Mouse (Mus musculus) 416B (cell line): ENCODE measurements around the gene Cisd1.
"Not testable (repeated sequence)": the region's sequence is repeated elsewhere in the genome, so short reads cannot be mapped to it uniquely, and the experiment has no call there.

ENCODE experiments used
- DNase-seq: peaks from one replicate; pipeline ENCODE4 v3.0.0; 2011; ENCODE audit warnings: low read depth

The Cisd1 gene

DNA sequence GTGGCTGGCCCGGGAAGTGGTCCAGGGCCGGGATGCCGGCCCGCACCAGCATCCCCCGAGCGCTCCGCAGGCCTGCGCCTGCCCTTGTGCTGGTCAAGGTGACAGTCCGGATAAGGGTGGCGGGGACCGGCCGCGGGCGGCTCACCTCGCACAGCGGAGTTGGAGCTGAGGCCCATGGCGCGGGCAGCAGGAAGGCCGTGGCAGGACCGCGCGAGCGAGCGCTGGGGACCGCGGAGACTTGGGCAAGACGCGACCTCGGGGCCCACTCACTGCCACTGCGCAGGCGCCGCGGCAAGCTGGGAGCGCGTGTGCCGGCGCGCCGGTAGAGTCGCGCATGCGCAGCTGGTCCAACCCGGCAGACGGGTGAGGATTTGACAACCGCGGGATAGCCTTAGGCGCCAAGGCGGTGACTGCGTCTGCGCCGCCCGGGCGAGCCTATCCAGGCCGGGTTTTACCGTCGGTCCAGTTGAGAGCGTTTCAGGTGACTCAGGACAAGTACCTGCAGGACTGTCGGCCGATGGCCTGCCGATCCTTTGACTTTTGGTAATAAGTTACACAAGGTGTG, at the start of gene Cisd1:
Cisd1 (minus strand) TSS at position 376 of the 565 bp plus-strand sequence.
- peak; percentile 92 for DNase-seq

DNA sequence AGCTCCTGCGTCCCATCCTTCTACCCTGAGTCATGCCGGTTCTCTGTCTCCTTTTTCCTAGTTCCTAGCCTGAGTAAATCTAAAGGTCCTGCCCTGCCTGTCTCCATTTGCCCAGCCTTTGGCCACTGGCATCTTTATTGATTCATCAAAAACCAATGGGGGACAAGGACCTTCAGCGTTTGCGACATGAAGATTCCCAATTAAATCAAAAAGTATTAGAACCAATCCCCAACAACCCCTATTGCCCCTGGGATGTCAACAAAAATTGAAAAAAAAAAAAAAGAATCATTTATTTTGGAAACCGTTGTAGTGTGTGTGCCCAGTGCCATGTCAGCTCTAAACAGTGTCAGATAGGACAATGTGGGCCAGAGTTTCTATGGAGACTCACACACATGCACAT, 44.6 kb upstream of the Cisd1 start:
- DNase-seq, result no peak

DNA sequence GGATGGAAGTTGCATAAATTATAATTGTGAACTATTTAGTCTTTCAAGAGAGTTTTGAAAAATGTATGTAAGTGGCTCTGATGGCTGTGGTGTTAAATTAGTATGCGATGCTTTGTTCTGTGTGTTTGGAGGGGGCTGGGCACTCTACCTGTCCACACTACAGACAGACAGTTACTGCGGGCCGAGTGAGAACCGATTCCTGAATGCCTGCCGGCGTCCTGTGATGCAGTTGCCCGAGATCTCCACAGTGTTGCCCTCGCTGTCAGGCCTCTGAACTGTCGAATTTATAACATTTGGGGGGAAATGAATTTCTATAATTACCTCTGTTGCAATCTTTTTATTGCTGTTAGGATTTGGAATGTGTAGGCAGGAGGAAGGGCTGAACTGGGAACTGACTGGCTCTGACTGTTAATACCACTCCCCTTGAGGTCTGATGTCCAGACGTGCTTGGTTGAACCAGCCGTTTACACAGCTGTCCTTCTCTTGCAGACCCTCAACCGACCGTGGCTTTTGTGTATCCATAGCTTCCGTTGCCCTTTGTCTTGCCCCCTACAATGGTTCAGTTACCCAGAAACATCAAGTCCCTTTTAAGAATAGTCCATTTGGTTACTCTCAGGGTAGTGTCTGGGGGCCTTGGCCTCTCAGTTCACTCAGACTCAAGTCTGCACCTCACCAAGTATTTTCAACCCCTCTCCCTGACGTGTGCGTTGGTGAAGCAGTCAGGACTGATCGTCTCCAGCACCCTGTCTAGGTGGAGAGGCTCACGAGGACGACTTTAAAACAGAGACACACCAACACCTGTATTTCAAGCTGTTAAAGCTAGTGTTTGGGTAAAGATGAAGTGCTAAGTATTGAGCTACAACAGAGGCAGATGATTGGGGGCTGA, 39.6 kb upstream of the Cisd1 start:
- no peak for DNase-seq

DNA sequence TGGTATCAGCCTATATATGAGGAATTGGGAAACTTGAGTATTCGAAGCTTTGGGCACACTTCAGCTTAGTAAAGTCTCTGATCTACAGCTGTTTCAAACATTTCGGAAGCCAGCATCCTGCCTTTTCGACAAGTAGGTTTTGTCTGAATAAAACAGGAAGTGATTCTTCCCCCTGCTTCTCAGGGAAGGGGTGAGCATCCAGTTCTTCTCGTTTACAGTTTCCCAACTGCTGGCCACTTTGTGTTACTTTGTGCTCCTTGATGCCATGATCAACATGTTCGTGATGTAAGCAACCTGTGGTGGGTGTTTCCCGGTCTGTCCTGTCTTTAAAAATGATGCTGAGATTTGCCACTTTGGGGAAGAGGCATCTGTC, 38.8 kb upstream of the Cisd1 start:
- DNase-seq, result not testable (repeated sequence)

DNA sequence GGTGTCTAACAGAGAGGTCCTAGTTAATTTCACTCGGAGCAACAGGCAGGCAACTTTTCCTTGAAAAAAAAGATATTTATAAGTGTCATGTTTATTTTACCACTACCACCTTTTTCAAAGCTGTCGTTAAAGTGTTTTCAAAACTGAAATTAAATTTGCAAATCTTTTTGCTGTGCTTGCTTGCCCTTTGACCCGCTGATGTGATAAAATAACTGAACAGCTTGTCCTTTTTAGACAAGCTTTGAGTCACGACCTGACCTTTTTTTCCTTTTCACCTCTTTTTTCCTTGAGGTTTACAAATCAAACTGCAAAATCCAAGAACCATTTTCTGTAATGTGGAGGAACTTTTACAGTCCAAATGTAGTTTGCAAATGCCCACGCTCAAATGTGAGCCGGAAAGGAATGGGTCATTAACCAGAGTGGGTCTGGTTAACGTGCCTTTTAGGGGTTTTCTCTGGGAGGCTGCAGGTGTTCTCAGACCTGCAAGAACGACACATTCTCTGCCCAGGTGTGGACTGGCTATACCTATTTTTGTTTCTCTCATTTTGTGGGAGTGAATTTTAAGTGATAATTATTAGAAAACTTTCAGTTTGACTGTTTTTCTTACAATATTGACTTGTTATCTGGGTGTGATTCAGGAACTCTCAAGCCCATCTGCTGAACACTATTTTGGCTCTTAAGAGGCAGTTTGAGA, 38.3 kb upstream of the Cisd1 start:
- DNase-seq, result no peak

DNA sequence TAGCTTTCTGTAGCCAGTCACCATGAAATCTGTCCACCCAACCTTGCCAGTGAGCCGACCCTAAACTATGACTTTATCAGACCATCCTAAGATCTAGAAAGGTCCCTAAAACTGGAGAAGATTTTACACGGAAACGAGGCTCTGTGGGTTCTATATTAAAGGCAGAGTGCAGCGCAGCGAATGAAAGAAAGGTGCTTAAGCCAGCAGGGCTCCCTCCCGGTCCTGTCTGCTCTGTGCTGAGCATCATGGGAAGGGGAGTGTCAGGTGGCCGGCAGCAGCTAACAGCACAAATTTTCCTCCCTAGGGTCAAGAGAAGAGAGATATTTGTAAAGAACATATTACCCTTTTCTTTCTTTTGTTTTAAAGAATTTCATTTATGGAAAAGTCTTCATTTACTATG, 37.4 kb upstream of the Cisd1 start:
- DNase-seq, result no peak

DNA sequence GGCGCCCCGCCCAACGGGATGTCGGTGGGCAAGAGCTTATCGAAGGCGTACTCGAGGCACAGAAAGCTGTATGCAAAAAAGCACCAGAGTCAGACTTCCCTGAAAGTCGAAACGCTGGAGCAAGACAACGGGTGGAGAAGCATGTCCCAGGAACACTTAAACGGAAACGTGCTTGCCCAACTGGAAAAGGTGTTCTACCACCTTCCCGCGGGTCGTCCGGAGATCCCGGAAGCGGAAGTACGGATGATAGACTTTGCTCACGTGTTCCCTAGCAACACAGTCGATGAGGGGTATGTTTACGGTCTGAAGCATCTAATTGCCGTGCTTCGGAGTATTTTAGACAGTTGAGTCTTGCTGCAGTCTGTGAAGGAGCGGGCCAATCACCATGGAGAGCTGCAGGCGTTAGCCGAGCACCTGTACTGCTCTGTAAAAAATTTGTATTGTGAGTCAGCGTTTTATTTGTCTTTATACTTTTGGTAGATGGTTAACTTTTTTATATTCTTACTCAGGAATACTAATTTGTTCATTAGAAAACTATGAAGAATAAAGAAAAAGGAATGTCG, 36.8 kb upstream of the Cisd1 start:
- no peak for DNase-seq

DNA sequence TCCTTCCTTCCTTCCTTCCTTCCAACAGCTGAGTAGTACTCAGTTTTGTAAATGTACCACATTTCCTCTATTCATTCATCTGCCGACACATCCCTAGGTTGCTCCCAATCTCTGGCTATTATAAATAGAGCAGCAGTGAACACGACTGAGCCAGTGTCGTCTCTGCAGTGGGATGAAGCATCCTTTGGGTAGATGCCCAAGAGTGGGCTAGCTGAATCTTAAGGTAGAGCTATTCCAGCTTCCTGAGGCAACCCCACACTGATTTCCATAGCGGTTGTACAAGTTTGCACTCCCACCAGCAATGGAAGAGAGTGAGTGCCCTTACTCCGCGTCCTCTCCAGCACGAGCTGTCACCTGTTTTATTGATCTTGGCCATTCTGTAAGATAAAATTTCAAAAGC, 35.7 kb upstream of the Cisd1 start:
- DNase-seq, result no peak

DNA sequence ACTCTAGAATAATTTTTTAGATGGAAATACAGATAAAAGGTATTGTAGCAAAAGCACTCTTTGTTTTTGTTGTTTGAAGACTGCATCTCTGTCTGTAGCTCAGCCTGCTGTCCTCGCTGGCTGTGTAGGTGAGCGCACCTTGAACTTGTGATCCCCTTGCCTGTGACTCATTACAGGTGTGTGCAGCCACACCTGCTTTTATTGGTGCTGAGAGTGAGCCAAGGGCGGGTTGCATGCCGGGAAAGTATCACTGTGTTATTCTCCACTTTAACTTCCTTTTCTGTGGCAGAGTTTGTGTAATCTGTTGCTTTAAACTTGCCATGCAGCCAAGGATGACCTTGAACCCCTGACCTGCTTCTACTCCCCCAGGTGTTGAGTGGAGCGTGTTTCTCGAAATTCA, 31.3 kb upstream of the Cisd1 start:
- DNase-seq, result no peak

DNA sequence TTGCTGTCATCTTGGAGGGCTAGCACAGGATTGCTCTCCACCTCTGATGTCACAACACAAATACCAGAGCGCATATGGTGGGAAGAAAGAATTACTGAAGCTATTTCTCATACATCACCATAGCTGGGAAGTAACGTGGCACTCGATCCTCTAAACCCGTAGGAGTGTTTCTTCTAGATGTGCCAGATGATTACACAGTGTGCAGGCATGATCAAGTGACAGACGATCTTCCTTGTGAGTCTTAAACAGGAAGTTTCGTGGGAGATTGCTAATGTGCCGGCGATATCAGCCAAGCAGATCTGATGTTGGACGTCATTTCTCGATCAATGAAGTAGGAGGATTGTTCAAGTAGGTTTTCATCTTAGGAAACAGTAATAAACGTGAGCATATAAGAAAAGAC, 29.0 kb upstream of the Cisd1 start:
- peak; percentile 35 for DNase-seq

DNA sequence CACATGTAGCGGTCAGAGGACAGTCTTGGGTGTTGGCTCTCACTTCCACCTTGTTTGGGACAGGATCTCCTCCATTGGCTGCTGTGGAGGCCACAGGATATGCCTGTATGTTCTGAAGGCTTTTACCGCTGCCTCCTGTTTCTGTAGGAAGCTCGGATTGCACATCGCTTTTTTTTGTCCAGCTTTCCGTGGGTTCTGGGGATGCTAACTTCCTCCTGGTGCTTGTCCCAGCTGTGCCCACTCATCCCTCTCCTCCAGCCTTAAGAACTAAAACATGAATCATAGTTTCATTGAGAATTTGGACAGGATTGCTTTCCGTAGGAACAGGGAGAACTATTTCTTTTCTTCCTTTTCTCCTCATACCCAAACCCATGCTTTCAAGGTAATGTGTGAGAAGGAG, 27.1 kb upstream of the Cisd1 start:
- DNase-seq, result no peak

DNA sequence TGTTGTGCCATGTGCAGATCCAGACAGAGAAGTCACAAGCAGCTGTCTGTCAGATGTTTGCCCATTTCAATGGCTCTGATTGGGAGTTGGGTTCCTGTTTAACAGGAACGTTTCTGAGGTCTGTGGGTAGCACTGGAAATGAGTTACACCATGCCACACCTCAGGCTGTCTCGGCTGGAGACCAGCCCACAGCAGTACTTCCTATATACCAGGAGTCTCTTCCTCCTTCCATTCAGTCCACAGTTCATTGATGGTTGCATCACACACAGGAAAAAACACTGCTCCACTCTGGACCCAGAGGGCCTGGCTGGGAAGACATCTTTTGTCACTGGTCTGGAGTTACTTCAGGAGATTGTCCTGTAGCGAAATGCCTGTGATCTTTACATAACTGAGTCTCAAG, 24.7 kb upstream of the Cisd1 start:
- peak; percentile 81 for DNase-seq

DNA sequence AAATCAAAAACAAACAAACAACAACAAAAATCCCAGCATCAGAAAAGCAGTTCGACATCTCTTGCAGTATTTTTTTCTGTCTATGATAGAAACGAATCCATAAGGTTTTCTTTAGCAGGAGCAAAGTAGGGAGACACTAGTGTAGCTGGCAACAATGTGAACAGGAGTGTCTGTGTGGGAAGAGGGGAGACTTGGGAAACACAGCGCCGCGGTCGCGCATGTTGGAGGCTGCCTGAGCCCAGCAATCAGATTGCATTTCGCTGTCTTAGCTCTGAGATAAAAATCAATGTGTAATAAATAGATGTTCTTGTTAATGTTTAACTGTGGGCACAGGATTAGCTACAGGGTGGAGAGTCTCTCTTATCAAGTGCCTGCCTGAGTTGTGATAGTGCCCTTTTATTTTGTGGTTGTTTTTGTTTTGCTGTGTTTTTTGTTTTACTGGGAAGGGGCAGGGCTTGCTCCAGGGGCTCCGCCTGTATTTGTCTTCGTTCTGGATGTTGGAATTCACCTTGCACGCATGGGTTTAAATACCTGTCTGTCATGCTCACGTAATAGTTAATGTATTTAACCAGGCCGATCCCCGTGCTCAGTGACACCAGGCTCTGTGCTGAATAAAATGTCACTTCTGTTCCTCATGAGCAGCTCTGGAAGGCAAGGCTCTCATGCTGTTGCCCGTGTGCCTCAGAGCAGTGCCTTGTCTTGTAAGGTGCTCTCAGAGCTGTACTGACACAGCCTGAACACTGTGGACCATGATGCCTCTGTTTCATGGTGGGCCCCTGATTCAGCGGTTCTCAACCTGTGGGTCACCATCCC, 23.6 kb upstream of the Cisd1 start:
- DNase-seq, result no peak

DNA sequence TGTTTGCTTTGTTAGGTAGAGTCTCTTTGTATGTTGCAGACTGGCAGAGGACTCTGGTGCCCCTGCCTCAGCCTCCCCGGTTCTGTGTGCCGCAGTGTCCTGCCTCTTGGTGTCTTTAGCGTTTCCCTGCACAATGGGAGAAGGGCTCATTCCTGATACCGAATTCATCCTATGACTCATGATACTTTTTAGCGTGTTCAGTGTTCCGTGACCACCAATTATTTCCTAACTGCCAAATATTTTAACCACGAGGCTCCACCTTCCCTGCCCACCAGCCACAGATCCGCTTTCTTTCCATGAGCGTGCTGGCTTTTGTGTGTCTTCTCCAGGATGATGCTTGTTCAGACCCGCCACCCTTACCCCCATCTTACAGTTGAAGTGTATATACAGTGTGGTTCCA, 19.1 kb upstream of the Cisd1 start:
- DNase-seq, result peak; percentile 69

DNA sequence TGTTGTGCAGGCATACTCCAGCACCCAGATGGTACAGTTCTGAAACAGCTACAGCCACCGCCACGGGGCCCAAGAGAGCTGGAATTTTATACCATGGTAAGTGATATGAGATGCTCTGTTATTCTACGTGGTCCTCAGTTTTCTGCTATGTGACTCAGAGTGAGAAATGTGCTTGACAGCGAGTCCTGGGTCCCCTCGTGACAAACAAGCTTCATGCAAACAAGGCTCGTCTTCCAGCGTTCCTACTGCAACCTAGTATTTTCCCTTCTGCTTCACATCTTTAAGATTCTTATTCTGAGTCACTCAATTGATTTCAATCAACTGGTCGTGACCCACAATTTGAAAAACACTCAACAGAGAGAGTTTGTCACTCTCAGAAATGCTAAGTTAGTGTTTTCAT, 18.7 kb upstream of the Cisd1 start:
- DNase-seq, result no peak

DNA sequence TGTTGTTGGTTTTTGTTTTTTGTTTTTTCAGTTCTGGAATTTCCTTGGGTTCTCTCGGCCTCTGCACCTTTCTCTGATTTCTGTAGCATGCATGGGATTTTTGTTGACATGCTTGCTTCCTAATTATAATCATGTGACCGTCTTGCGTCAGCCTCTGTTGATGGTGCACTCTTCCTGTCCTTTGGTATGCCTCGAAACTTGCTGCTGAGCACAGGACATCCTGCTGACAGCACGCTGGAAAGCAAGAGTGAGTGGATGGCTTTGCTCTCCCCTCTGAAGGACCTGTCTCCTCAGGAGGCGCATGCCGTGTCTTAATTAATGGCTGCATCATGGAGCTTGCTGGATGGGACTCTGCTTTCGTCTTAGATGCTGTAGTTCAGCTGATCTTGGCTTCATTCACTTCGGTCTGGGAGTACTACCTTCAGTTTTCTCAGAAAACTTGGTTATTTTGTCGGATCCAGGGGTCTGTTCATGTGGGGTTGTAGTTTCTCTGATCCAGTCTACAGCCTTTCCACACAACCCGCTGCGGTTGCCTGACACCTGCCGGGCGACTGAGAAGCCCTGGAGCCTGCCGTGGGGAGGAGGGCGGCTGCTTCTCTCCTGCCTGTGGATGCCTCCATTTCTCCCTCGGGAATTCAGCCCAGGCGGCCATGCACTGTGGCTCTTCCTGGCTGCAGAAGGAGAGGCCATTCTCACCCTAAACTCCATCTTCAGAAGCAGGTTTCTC, 17.2 kb upstream of the Cisd1 start:
- DNase-seq, result peak; percentile 53

DNA sequence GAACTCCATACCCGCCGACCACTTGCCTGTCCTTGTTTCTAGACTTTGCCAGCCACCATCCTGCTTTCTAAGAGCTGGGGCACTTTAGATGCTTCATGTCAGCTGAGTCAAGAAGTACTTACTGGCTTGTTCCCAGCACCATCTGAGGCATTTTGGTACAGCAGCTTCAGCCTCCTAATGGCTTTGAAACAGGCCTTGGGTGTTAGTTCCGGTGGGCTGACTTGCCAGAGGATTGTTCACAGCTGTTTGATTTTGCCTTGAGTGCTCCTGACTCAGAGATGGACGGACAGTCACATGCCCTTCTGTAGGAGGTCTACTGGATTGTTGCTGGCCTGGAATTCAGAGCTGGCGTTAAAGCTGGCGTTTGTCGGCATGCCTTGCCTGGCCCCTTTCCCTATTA, 16.3 kb upstream of the Cisd1 start:
- DNase-seq, result no peak

DNA sequence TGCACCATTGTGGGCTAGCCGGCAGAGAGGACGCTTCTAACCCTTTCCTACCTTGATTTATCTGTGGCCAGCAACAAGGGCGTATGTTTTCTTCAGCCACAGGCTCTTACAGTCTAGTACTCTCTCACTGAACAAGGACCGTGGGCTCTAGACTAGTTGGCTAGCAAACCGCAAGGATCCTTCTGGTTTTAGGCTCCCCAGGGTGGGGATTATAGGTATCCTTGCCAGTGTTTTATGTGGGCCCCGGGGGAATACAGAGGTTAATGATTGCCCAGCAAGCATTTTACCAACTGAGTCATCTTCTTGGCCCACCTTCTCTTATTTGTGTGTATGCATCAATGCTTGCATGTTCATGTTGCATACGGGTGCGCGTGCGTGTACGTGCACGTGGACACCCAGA, 10.2 kb upstream of the Cisd1 start:
- no peak for DNase-seq

DNA sequence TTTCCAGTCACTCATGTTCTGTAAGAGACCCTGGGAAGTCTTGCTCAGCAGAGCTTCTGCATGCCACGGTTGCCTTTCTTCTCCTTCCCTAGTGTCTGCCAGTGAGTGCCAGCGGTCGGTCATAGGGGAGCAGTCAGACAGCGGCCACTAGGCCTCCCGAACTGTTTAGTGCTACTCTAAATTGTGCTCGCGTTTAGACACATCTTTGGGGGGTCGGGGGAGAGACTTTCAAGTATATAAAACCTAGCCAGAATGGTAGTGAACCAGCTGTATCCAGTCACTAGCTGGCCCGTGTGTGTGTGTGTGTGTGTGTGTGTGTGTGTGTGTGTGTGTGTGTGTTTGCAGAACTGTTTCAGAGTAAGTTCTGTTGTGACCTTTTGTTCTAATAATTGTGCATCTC, 9.1 kb upstream of the Cisd1 start:
- no peak for DNase-seq

DNA sequence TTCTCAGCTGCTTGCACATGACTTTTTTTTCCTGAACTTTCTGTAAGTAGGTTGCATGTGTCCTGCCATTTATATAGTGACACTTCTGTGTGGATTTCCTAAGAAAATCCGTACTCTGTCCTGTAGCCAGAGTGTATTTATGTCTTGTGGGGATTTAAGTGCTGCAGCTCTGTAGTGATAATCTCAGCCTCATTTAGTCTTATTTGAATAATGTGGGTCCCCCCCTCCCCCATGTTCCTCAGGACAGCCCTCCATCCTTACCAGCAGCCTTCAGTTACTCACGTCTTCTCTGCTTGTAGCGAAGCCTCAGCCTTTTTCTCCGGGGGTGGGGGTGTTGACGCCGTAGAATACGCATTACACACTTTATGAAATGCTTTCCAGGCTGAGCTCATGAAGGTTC, 6.5 kb upstream of the Cisd1 start:
- no peak for DNase-seq

DNA sequence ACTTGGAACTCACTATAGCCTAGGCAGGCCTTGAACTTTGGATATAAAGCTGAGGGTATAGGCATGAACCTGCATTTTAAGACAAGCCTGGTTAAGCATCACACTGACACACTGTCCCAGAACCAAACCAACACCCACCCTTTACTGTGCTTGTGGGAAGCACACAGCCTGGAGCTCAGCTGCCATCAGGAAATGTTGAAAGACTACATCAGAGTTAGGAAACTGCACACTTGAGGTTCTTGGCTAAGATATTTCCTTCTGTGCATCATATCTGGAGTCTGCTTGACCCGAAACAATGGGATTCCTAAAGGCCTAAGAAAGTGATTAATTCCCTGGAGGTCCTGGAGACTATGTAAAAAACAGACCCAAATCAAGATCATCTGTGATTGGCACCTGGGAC, 4.5 kb upstream of the Cisd1 start:
- peak; percentile 77 for DNase-seq
